Mouse (Mus musculus) midbrain, postnatal 0 days (tissue): ENCODE data around the gene Fyn. TPM values are rescaled to one million over a fixed set of nuclear protein-coding genes. Genes with fewer than 3 reads are reported as not detected.

ENCODE experiments used
- ATAC-seq: fragments of 200-750 bp; cut with Nextera tagmentation; 2 replicates; pipeline ENCODE4 v1.8.0; 2017; ENCODE audit warnings: moderate number of reproducible peaks, mild to moderate bottlenecking, moderate TSS enrichment, moderate library complexity; ENCODE audit not compliant: low FRiP score
- DNase-seq: peaks from one replicate; pipeline ENCODE4 v3.0.0-alpha.2; 2015; ENCODE audit warnings: low spot score
- H3K27ac ChIP-seq: fragments of 300-500 bp; sonication (generic); 2 replicates; pipeline ENCODE4 v1.5.1; 2014; ENCODE audit warnings: low read depth, mild to moderate bottlenecking, low read length, mixed read lengths
- H3K27me3 ChIP-seq: fragments of 300-500 bp; sonication (generic); 2 replicates; pipeline ENCODE4 v1.6.1; 2014; ENCODE audit warnings: low read length, control low read depth, mixed read lengths; ENCODE audit not compliant: insufficient read depth
- H3K36me3 ChIP-seq: fragments of 300-500 bp; sonication (generic); 2 replicates; pipeline ENCODE4 v1.6.1; 2014; ENCODE audit warnings: low read length, control low read depth, mixed read lengths; ENCODE audit not compliant: insufficient read depth
- H3K4me1 ChIP-seq: fragments of 300-500 bp; sonication (generic); 2 replicates; pipeline ENCODE4 v1.6.1; 2014; ENCODE audit warnings: mild to moderate bottlenecking, control low read depth, antibody characterized with exemption, low read length, mixed read lengths; ENCODE audit not compliant: insufficient read depth
- H3K4me2 ChIP-seq: fragments of 300-500 bp; sonication (generic); 2 replicates; pipeline ENCODE4 v1.6.1; 2014; ENCODE audit warnings: low read depth, mild to moderate bottlenecking, low read length, mixed read lengths; ENCODE audit not compliant: poor library complexity, severe bottlenecking
- H3K4me3 ChIP-seq: fragments of 300-500 bp; sonication (generic); 2 replicates; pipeline ENCODE4 v1.5.1; 2014; ENCODE audit warnings: low read depth, mild to moderate bottlenecking, low read length, moderate library complexity
- H3K9ac ChIP-seq: fragments of 300-500 bp; sonication (generic); replicated peaks from 2 replicates; pipeline ENCODE4 v1.6.1; 2014; ENCODE audit warnings: mild to moderate bottlenecking, low read length, moderate library complexity, mixed read lengths; ENCODE audit not compliant: poor library complexity, severe bottlenecking
- H3K9me3 ChIP-seq: fragments of 300-500 bp; sonication (generic); 2 replicates; pipeline ENCODE4 v1.6.1; 2016; ENCODE audit warnings: low read length, control low read depth
- CTCF ChIP-seq: IDR thresholded peaks from 2 replicates; pipeline ENCODE4 v1.5.1; 2016; ENCODE audit warnings: antibody characterized with exemption, mild to moderate bottlenecking
- WGBS: fragments of 180-500 bp; shearing (Covaris S2); extraction: QIAGEN DNeasy Blood & Tissue Kit; methylation state at CpG from one replicate; pipeline ENCODE4 v1.1.7; 2014; 5-methylcytosine and 5-hydroxymethylcytosine counted together
- polyA plus RNA-seq: library from polyadenylated mRNA; unstranded; fragments of >200 nt; fragmentation: Nextera tagmentation; extraction: Ambion mirVana; gene quantifications from 2 replicates; pipeline ENCODE4 v1.2.1, GENCODE M21; 2015
- total RNA-seq: library from RNA; depleted of rRNA; stranded (reverse); fragments of >200 nt; gene quantifications from 2 replicates; pipeline ENCODE4 v1.2.3, GENCODE M21; 2014

Gene Fyn
- total and polyA plus RNA-seq, 2 experiments from 2014 or later, result 82.9 to 121 TPM

DNA sequence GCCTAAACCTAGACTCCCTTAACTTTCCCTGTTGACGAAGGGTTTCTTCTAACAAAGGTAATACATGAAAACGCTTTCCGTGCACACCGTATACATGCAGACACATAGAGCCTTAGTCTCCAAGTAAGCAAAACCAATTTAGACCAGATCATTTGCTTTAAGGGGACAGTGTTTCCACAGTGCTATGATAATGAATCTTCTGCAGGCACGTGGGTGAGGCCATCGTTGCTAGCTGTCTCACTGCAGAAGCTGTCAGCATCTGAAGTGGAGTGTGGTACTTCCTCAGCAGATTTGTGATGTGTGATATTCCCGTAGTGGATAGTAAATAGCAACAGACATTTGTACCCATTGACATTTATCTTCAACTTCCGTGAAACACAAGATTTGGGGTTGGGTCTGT lies 16.6 kb downstream of the Fyn start:
- TF ChIP-seq CTCF, result no peak
- Histone ChIP-seq H3K4me2 (no peak overlapping the region), H3K27me3 (no peaks in the 10 kb centered on the region), H3K4me3 (no peak overlapping the region), H3K4me1 (peaks cover 23% of the 10 kb centered on the region), H3K36me3 (no peaks in the 10 kb centered on the region), H3K9me3 (no peaks in the 10 kb centered on the region), H3K27ac (no peak overlapping the region), H3K9ac (no peak overlapping the region)
- 79% methylated on average over 8 of the region's 8 CpGs for WGBS
- ATAC-seq, result no peak
- DNase-seq, result no peak

DNA sequence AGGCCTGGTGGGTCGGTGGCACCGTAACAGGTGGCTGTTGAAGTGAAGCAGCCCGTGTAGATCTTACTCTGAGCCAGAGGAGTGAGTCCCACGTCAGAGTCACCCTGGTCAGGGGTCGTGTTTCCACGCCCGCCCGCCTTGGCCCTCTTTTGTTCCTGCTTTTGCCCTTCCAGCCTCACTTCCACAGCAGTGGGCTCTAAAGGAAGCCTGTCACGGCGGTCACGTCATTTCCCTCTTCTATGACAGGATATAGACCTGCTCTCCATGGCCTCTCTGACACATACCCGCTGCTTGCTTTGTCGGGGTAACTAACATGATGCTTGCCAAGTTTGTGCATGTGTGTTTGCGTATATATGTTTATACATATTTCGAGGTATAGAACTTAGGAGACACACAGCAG lies 17.5 kb downstream of the Fyn start:
- TF ChIP-seq CTCF, result no peak
- H3K27me3 ChIP-seq, result no peaks in the 10 kb centered on the region
- WGBS, result 50% methylated on average over 15 of the region's 15 CpGs
- H3K27ac ChIP-seq, result no peak overlapping the region
- ATAC-seq (no peak), DNase-seq (no peak)
- H3K9me3 ChIP-seq, result no peaks in the 10 kb centered on the region
- H3K36me3 ChIP-seq, result no peaks in the 10 kb centered on the region
- no peak overlapping the region for H3K9ac ChIP-seq
- no peak overlapping the region for H3K4me3 ChIP-seq
- no peak overlapping the region for H3K4me2 ChIP-seq
- peaks cover 19% of the 10 kb centered on the region for H3K4me1 ChIP-seq

DNA sequence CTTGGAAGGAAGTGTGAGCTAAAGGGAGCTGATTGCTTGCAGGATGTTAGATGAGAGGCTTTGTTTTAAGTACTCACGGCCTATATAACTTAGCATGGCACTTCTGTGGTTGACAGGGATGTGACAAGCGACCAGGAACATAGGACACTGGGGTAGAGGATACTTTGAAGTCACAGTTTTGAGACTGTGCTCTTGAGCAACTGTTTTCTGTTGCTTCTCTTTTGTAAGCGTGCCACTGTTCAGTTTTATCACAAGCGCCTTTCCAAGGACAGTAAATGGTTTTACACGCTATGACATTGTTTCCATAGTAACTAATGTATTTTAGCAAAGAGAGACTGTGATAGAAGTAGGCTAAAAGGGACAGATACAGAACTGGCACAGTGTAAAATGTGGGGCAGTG lies 18.4 kb downstream of the Fyn start:
- WGBS, result 30% methylated on average over 5 of the region's 5 CpGs
- Histone ChIP-seq H3K9me3 (no peaks in the 10 kb centered on the region), H3K4me1 (peaks cover 18% of the 10 kb centered on the region), H3K4me2 (peak overlapping the region; percentile 23; the same call in 1 of the 2 replicates), H3K27me3 (no peaks in the 10 kb centered on the region), H3K36me3 (peaks cover 4% of the 10 kb centered on the region; the same call in 1 of the 2 replicates), H3K27ac (no peak overlapping the region), H3K4me3 (no peak overlapping the region), H3K9ac (no peak overlapping the region)
- DNase-seq (peak; percentile 37), ATAC-seq (no peak; the same call in 1 of the 2 replicates)
- TF ChIP-seq CTCF, result no peak

DNA sequence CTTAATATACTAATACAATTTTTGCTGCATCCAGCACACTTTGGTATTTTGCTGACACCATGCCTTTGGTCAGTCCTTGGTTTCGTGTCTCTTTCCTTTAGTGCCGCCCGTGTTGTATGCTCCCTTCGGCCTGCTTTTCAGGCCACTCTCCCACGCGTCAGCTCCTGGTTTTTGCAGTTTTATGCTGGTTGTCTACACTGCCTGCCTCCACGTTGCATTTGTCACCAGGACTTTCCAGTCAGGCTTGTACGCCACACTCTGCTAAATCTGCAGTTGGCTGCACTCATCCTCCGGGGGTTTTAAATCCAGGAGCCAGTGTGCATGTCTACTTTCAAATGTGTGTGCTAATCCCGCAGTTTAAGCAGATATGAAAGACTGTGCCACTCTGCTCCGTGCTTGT lies 18.9 kb downstream of the Fyn start:
- ATAC-seq (peak; percentile 21; the same call in 1 of the 2 replicates), DNase-seq (no peak)
- H3K9me3 ChIP-seq, result no peaks in the 10 kb centered on the region
- H3K4me2 ChIP-seq, result no peak overlapping the region
- H3K27me3 ChIP-seq, result no peaks in the 10 kb centered on the region
- no peak for TF ChIP-seq CTCF
- WGBS, result 46% methylated on average over 11 of the region's 11 CpGs
- no peak overlapping the region for H3K9ac ChIP-seq
- no peak overlapping the region for H3K27ac ChIP-seq
- peaks cover 4% of the 10 kb centered on the region; the same call in 1 of the 2 replicates for H3K36me3 ChIP-seq
- H3K4me3 ChIP-seq, result no peak overlapping the region
- H3K4me1 ChIP-seq, result peaks cover 18% of the 10 kb centered on the region

DNA sequence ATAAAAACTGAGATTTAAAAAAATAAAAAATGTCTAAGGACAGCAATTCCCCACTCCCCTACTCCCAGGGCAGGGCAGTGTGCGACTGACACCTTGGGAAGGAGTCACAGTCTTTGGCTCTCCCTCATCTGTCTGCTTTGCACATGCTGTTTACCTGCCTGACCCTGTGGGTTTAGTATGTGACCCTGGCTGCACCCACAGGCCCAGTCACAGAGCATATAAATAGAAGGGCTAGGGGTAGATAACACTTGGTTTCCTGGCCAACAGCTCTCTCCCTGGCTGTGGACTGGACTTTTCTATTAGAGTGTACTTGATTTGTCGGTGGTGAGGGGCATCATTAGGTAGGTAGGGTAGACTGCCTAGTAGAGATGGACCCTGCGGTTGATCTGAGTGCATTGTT lies 19.5 kb downstream of the Fyn start:
- peaks cover 4% of the 10 kb centered on the region; the same call in 1 of the 2 replicates for H3K36me3 ChIP-seq
- 88% methylated on average over 3 of the region's 3 CpGs for WGBS
- no peak overlapping the region for H3K9ac ChIP-seq
- H3K27me3 ChIP-seq, result no peaks in the 10 kb centered on the region
- ATAC-seq (no peak), DNase-seq (no peak)
- peaks cover 18% of the 10 kb centered on the region for H3K4me1 ChIP-seq
- TF ChIP-seq CTCF, result no peak
- no peak overlapping the region for H3K4me3 ChIP-seq
- H3K27ac ChIP-seq, result no peak overlapping the region
- no peaks in the 10 kb centered on the region for H3K9me3 ChIP-seq
- no peak overlapping the region for H3K4me2 ChIP-seq

DNA sequence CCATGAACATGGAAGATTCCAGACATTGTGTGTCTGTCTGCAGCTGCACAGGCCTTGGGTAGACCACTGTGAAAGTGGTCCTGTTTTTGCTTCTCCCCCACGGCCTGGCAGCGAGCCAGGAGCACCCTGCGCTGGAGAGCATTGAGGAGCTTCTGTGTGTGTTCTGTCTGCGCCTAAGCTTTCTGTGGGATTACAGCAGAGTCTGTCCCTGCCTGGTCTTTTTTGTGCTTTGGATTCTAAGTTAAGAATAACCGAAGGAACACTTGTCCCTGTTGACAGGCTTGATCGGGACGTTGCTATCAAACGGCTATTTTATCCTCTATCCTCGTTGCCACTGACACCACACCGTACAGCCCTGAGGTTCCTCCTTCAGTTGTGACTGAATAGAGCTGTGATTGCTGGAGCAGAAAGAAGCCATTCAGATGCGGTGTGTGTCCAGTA lies 20.8 kb downstream of the Fyn start:
- WGBS, result 44% methylated on average over 11 of the region's 11 CpGs
- Histone ChIP-seq H3K9me3 (no peaks in the 10 kb centered on the region), H3K27ac (peak overlapping the region; percentile 13; the same call in 1 of the 2 replicates), H3K27me3 (no peaks in the 10 kb centered on the region), H3K4me1 (peaks cover 18% of the 10 kb centered on the region), H3K36me3 (peaks cover 4% of the 10 kb centered on the region; the same call in 1 of the 2 replicates), H3K4me3 (no peak overlapping the region), H3K9ac (no peak overlapping the region), H3K4me2 (no peak overlapping the region)
- ATAC-seq (no peak), DNase-seq (peak; percentile 49)
- TF ChIP-seq CTCF, result no peak
